Mouse (Mus musculus): ENCODE measurements at regions not wholly inside any gene's neighbourhood (a gene's known extent, or its start where the extent isn't known, plus 50 kb on each side); places are given as distances from the start of the nearest gene placed in this dataset.

DNA sequence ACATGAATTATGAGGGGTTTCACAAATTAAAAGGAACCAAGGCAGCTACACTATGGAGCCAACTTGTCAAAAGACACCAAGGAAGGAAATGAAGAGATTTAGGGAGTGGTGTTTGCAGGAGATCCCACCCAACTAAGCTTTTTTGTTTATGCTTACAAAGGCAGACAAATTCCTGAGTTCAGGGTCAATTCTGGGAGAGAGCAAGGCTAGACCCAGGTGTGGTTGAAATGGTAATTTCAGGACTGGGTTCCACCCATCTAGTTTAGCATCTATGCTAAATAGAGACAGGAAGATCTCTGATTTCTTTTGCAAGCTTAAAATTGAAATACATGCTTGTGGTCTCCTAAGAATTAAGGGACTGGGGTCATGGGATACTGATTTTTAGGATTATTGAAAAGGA, 286.0 kb upstream of the Pcdh17 start:
- in situ Hi-C loops (cut with MboI; ENCODE audit: low sequenced_read_pairs in 2 of 2, unreplicated experiment in 2 of 2): no loop called here
- no peak overlapping the region; the same call in 1 of the 2 replicates for H3K27ac ChIP-seq (ENCODE audit: insufficient read depth, low read depth, low read length, poor library complexity, severe bottlenecking)
- DNase-seq (ENCODE audit: low read depth, low spot score): peak; percentile 44
- H3K9ac ChIP-seq (ENCODE audit: insufficient read depth, low read depth, low read length, poor library complexity, severe bottlenecking): no peak overlapping the region
- H3K36me3 ChIP-seq (ENCODE audit: control insufficient read depth, insufficient read depth, low read length, poor library complexity, severe bottlenecking): no peaks in the 10 kb centered on the region
- H3K9me3 ChIP-seq (ENCODE audit: control insufficient read depth, insufficient read depth, low read depth, low read length): peaks cover 3% of the 10 kb centered on the region; the same call in 1 of the 2 replicates
- no peak overlapping the region for H3K4me3 ChIP-seq (ENCODE audit: insufficient read depth in 1 of 2, low read depth in 1 of 2, low read length in 2 of 2, poor library complexity in 1 of 2, severe bottlenecking in 1 of 2)
- H3K4me1 ChIP-seq (ENCODE audit: control insufficient read depth in 2 of 2, insufficient read depth in 2 of 2, low read length in 2 of 2, poor library complexity in 1 of 2): peaks cover 0 to 4% of the 10 kb centered on the region in 2 experiments; a peak in 2 of 4 replicates
- TF ChIP-seq MAFK (IDR thresholded peaks at IDR 0.05; ENCODE audit: insufficient read depth, low read depth, low read length) (no peak), HCFC1 (IDR thresholded peaks at IDR 0.05; ENCODE audit: borderline replicate concordance, insufficient read depth, low read length) (no peak)

DNA sequence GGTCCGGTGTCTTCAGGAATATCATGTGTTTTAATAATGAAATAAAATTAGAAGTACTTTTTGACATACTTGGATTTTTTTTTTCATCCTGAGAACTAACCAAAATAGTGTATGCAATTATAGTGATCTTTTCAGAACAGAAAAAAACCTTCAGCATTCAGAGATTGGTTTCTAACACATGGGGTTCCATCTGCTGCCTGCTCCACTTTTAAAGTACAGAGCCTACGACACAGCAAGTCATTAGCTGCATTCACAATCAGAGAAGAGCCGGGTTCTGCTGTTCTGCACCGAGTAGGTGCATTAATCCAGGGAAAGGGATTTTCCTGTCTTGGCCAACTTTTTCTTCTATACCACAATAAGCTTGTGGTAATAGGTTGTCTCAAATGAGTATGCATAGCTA, 267.9 kb upstream of the Pcdh17 start:
- TF ChIP-seq MAFK (IDR thresholded peaks at IDR 0.05; ENCODE audit: insufficient read depth, low read depth, low read length) (no peak), HCFC1 (IDR thresholded peaks at IDR 0.05; ENCODE audit: borderline replicate concordance, insufficient read depth, low read length) (no peak), CHD2 (IDR thresholded peaks at IDR 0.05; ENCODE audit: low read depth, low read length) (no peak), ZC3H11A (IDR thresholded peaks at IDR 0.05; ENCODE audit: borderline replicate concordance, low read depth, low read length) (no peak)
- in situ Hi-C loops (cut with MboI; ENCODE audit: low sequenced_read_pairs in 2 of 2, unreplicated experiment in 2 of 2): no loop called here
- no peaks in the 10 kb centered on the region for H3K9me3 ChIP-seq (ENCODE audit: control insufficient read depth, insufficient read depth, low read depth, low read length)
- no peaks in the 10 kb centered on the region for H3K4me1 ChIP-seq (ENCODE audit: control insufficient read depth in 2 of 2, insufficient read depth in 2 of 2, low read length in 2 of 2, poor library complexity in 1 of 2)
- no peak overlapping the region for H3K9ac ChIP-seq (ENCODE audit: insufficient read depth, low read depth, low read length, poor library complexity, severe bottlenecking)
- no peak overlapping the region for H3K4me3 ChIP-seq (ENCODE audit: insufficient read depth in 1 of 2, low read depth in 1 of 2, low read length in 2 of 2, poor library complexity in 1 of 2, severe bottlenecking in 1 of 2)
- no peak overlapping the region for H3K27ac ChIP-seq (ENCODE audit: insufficient read depth, low read depth, low read length, poor library complexity, severe bottlenecking)
- DNase-seq (ENCODE audit: low read depth, low spot score): no peak
- H3K36me3 ChIP-seq (ENCODE audit: control insufficient read depth, insufficient read depth, low read length, poor library complexity, severe bottlenecking): no peaks in the 10 kb centered on the region

DNA sequence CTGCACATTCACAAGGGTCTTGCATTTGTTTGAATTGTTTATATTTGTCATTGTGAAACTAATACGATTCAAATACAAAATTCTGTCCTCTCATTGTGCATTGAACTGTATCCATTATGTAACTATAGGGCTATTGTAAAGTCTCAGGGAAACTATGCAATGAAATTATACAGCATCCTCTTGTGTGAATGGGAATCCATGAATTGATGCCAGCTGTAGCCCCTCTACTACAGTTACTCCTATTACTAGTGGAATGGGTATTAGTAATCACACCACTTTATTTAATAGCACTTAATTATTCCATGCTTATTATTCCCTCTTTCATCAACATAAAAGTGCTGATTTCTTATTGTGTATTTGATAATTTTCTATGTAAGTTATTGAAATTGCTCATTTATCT, 232.4 kb upstream of the Pcdh17 start:
- Histone ChIP-seq H3K4me3 (ENCODE audit: insufficient read depth in 1 of 2, low read depth in 1 of 2, low read length in 2 of 2, poor library complexity in 1 of 2, severe bottlenecking in 1 of 2) (no peak overlapping the region), H3K9me3 (ENCODE audit: control insufficient read depth, insufficient read depth, low read depth, low read length) (no peaks in the 10 kb centered on the region), H3K9ac (ENCODE audit: insufficient read depth, low read depth, low read length, poor library complexity, severe bottlenecking) (no peak overlapping the region), H3K4me1 (ENCODE audit: control insufficient read depth in 2 of 2, insufficient read depth in 2 of 2, low read length in 2 of 2, poor library complexity in 1 of 2) (no peaks in the 10 kb centered on the region), H3K27ac (ENCODE audit: insufficient read depth, low read depth, low read length, poor library complexity, severe bottlenecking) (no peak overlapping the region), H3K36me3 (ENCODE audit: control insufficient read depth, insufficient read depth, low read length, poor library complexity, severe bottlenecking) (no peaks in the 10 kb centered on the region)
- in situ Hi-C loops (cut with MboI; ENCODE audit: low sequenced_read_pairs in 2 of 2, unreplicated experiment in 2 of 2): no loop called here
- TF ChIP-seq MAFK (IDR thresholded peaks at IDR 0.05; ENCODE audit: insufficient read depth, low read depth, low read length) (no peak), ZNF384 (IDR thresholded peaks at IDR 0.05; ENCODE audit: low read depth, low read length) (no peak), HCFC1 (IDR thresholded peaks at IDR 0.05; ENCODE audit: borderline replicate concordance, insufficient read depth, low read length) (no peak), CHD2 (IDR thresholded peaks at IDR 0.05; ENCODE audit: low read depth, low read length) (no peak), ZC3H11A (IDR thresholded peaks at IDR 0.05; ENCODE audit: borderline replicate concordance, low read depth, low read length) (no peak)
- no peak for DNase-seq (ENCODE audit: low read depth, low spot score)

DNA sequence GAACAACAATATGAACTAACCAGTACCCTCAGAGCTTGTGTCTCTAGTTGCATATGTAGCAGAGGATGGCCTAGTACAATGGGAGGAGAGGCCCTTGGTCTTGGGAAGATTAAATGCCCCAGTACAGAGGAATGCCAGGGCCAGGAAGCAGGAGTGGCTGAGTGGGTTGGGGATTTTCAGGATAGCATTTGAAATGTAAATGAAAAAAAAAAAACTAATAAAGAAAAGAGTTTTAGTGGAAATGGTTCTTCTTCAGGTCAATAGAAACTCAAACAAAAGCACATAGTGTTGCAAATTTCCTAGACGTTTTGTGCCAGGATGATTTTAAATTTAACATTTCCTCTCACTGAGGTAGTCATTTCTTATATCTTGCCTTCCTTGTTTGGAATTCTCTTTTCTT, 220.4 kb upstream of the Pcdh17 start:
- H3K9ac ChIP-seq (ENCODE audit: insufficient read depth, low read depth, low read length, poor library complexity, severe bottlenecking): no peak overlapping the region
- no peaks in the 10 kb centered on the region for H3K9me3 ChIP-seq (ENCODE audit: control insufficient read depth, insufficient read depth, low read depth, low read length)
- in situ Hi-C loops (cut with MboI; ENCODE audit: low sequenced_read_pairs in 2 of 2, unreplicated experiment in 2 of 2): no loop called here
- TF ChIP-seq HCFC1 (IDR thresholded peaks at IDR 0.05; ENCODE audit: borderline replicate concordance, insufficient read depth, low read length): no peak
- TF ChIP-seq MAFK (IDR thresholded peaks at IDR 0.05; ENCODE audit: insufficient read depth, low read depth, low read length): no peak
- no peak for TF ChIP-seq CHD2 (IDR thresholded peaks at IDR 0.05; ENCODE audit: low read depth, low read length)
- TF ChIP-seq ZC3H11A (IDR thresholded peaks at IDR 0.05; ENCODE audit: borderline replicate concordance, low read depth, low read length): no peak
- TF ChIP-seq ZNF384 (IDR thresholded peaks at IDR 0.05; ENCODE audit: low read depth, low read length): no peak
- peaks cover 0 to 5% of the 10 kb centered on the region in 2 experiments; a peak in 1 of 4 replicates for H3K4me1 ChIP-seq (ENCODE audit: control insufficient read depth in 2 of 2, insufficient read depth in 2 of 2, low read length in 2 of 2, poor library complexity in 1 of 2)
- H3K4me3 ChIP-seq (ENCODE audit: insufficient read depth in 1 of 2, low read depth in 1 of 2, low read length in 2 of 2, poor library complexity in 1 of 2, severe bottlenecking in 1 of 2): no peak overlapping the region
- H3K36me3 ChIP-seq (ENCODE audit: control insufficient read depth, insufficient read depth, low read length, poor library complexity, severe bottlenecking): no peaks in the 10 kb centered on the region; the same call in 1 of the 2 replicates
- no peak for DNase-seq (ENCODE audit: low read depth, low spot score)
- no peak overlapping the region; the same call in 1 of the 2 replicates for H3K27ac ChIP-seq (ENCODE audit: insufficient read depth, low read depth, low read length, poor library complexity, severe bottlenecking)

DNA sequence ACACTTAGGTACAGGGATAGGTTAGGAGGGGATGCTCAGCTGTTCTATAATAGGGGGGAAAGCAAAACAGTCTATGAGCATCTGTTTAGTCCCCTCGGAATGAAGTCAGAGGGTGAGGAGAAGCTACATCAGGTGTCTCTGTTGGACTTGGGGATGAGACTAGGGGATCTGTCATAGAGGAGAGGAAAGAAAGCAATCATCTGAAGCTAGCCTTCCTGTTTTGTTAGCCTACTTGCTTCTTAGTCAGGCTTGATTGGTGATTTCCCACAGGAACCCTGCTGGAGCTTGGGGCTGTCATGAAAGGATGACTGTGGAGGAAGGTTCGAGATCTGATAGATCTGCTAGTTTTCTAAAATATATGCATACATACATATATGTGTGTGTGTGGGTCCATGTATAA, 219.4 kb upstream of the Pcdh17 start:
- Histone ChIP-seq H3K36me3 (ENCODE audit: control insufficient read depth, insufficient read depth, low read length, poor library complexity, severe bottlenecking) (no peaks in the 10 kb centered on the region; the same call in 1 of the 2 replicates), H3K4me3 (ENCODE audit: insufficient read depth in 1 of 2, low read depth in 1 of 2, low read length in 2 of 2, poor library complexity in 1 of 2, severe bottlenecking in 1 of 2) (no peak overlapping the region), H3K4me1 (ENCODE audit: control insufficient read depth in 2 of 2, insufficient read depth in 2 of 2, low read length in 2 of 2, poor library complexity in 1 of 2) (peaks cover 0 to 3% of the 10 kb centered on the region in 2 experiments; a peak in 1 of 4 replicates), H3K9me3 (ENCODE audit: control insufficient read depth, insufficient read depth, low read depth, low read length) (no peaks in the 10 kb centered on the region), H3K27ac (ENCODE audit: insufficient read depth, low read depth, low read length, poor library complexity, severe bottlenecking) (peak overlapping the region; percentile 53; the same call in 1 of the 2 replicates), H3K9ac (ENCODE audit: insufficient read depth, low read depth, low read length, poor library complexity, severe bottlenecking) (no peak overlapping the region)
- no peak for TF ChIP-seq ZC3H11A (IDR thresholded peaks at IDR 0.05; ENCODE audit: borderline replicate concordance, low read depth, low read length)
- TF ChIP-seq ZNF384 (IDR thresholded peaks at IDR 0.05; ENCODE audit: low read depth, low read length): no peak
- TF ChIP-seq HCFC1 (IDR thresholded peaks at IDR 0.05; ENCODE audit: borderline replicate concordance, insufficient read depth, low read length): no peak
- no peak for TF ChIP-seq MAFK (IDR thresholded peaks at IDR 0.05; ENCODE audit: insufficient read depth, low read depth, low read length)
- TF ChIP-seq CHD2 (IDR thresholded peaks at IDR 0.05; ENCODE audit: low read depth, low read length): no peak
- no peak for DNase-seq (ENCODE audit: low read depth, low spot score)
- in situ Hi-C loops (cut with MboI; ENCODE audit: low sequenced_read_pairs in 2 of 2, unreplicated experiment in 2 of 2): no loop called here

Measured in ES-E14 (cell line).